Mouse (Mus musculus): ENCODE results near the gene Il25.

DNA sequence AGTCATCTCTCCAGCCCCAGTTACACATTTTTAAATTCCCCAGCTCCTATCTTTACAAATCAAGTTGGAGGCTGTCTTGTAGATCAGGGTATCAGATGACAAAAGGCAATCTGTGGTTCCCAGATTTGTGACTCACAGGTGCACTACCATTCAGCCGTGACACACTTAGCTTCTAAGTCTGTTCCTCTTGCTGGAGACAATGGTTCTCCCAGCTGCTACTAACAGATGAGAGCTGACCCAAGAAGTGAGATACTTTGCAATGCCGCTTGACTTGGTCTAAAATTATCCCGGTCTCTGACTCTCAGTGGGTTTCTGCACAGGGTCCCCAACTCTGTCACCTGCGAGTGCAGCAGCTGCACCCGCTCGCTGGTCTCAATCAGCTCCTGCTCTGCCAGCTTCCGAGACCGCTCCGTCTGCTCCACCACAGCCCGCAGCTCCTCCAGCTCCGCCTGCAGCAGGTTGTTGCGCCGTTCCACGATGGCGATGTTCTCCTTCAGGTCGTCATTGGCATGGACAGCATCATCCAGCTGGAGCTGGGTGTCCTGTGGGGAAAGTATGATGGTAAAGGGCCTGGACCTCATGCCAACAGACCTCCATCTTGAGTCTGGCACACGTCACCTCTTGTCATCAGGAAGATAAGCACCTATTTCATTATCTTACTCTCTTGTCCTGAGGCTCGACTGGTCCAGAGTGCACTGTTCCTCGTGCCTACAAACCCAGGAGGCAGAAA is 13.6 kb downstream of the Il25 start:
- TF ChIP-seq JUND (conservative IDR thresholded peaks at IDR 0.05; ENCODE audit: low read depth, low read length), result no peak
- TF ChIP-seq CTCF (conservative IDR thresholded peaks at IDR 0.05 in 1 of 2, IDR thresholded peaks at IDR 0.05 in 1 of 2; ENCODE audit: low read depth in 2 of 2, low read length in 2 of 2), result no peak
- no peak for TF ChIP-seq MAFK (IDR thresholded peaks at IDR 0.05; ENCODE audit: insufficient replicate concordance, low read length)

Data from CH12.LX (cell line).